Mouse (Mus musculus) limb, embryonic 10.5 days (tissue): ENCODE results near the gene Cd19. TPM values are rescaled to one million over a fixed set of nuclear protein-coding genes. Genes with fewer than 3 reads are reported as not detected.

Source experiments
- DNase-seq: peaks from one replicate; pipeline ENCODE4 v3.0.0-alpha.2; 2017; ENCODE audit warnings: low spot score
- H3K27ac ChIP-seq: fragments of 300-500 bp; sonication (generic); 2 replicates; pipeline ENCODE4 v1.5.1; 2016; ENCODE audit warnings: mild to moderate bottlenecking
- H3K27me3 ChIP-seq: fragments of 300-500 bp; sonication (generic); 2 replicates; pipeline ENCODE4 v1.6.1; 2016; ENCODE audit warnings: low read depth, mild to moderate bottlenecking; ENCODE audit not compliant: poor library complexity, severe bottlenecking
- H3K36me3 ChIP-seq: fragments of 300-500 bp; sonication (generic); 2 replicates; pipeline ENCODE4 v1.6.1; 2016; ENCODE audit warnings: mild to moderate bottlenecking, moderate library complexity
- H3K4me1 ChIP-seq: fragments of 300-500 bp; sonication (generic); 2 replicates; pipeline ENCODE4 v1.6.1; 2016
- H3K4me3 ChIP-seq: fragments of 300-500 bp; sonication (generic); 2 replicates; pipeline ENCODE4 v1.5.1; 2016; ENCODE audit warnings: mild to moderate bottlenecking, moderate library complexity
- H3K9me3 ChIP-seq: fragments of 300-500 bp; sonication (generic); replicated peaks from 2 replicates; pipeline ENCODE4 v1.6.1; 2016; ENCODE audit warnings: mild to moderate bottlenecking
- WGBS: fragments of 180-500 bp; shearing (Covaris S2); methylation state at CpG from one replicate; pipeline ENCODE4 v1.1.7; 2016; 5-methylcytosine and 5-hydroxymethylcytosine counted together
- polyA plus RNA-seq: library from polyadenylated mRNA; unstranded; fragments of >200 nt; fragmentation: Nextera tagmentation; extraction: Ambion mirVana; gene quantifications from 2 replicates; pipeline ENCODE4 v1.2.1, GENCODE M21; 2016

Cd19 gene
- polyA plus RNA-seq, 1 experiment from 2014 or later: not detected

GRCm38 (mm10) chr7:126450641-126451040 is 36.0 kb upstream of the Cd19 start:
- Histone ChIP-seq H3K27ac (no peak overlapping the region), H3K4me3 (no peak overlapping the region), H3K4me1 (no peaks in the 10 kb centered on the region), H3K36me3 (peaks cover 35% of the 10 kb centered on the region), H3K9me3 (no peaks in the 10 kb centered on the region), H3K27me3 (no peaks in the 10 kb centered on the region)
- no peak for DNase-seq
- WGBS: 92% methylated on average over 6 of the region's 6 CpGs

- Histone ChIP-seq H3K36me3 (peaks cover 42% of the 10 kb centered on the region), H3K4me3 (no peak overlapping the region), H3K27me3 (no peaks in the 10 kb centered on the region), H3K27ac (no peak overlapping the region), H3K4me1 (no peaks in the 10 kb centered on the region), H3K9me3 (no peaks in the 10 kb centered on the region)
- no peak for DNase-seq
- 95% methylated on average over 18 of the region's 18 CpGs for WGBS
Measured at GRCm38 (mm10) chr7:126449991-126450390, 35.3 kb upstream of the Cd19 start.

GRCm38 (mm10) chr7:126448481-126448880 is 33.8 kb upstream of the Cd19 start:
- peaks cover 55% of the 10 kb centered on the region for H3K36me3 ChIP-seq
- H3K9me3 ChIP-seq: no peaks in the 10 kb centered on the region
- 94% methylated on average over 19 of the region's 19 CpGs for WGBS
- no peak overlapping the region for H3K4me3 ChIP-seq
- H3K27ac ChIP-seq: no peak overlapping the region
- no peak for DNase-seq
- H3K27me3 ChIP-seq: no peaks in the 10 kb centered on the region
- H3K4me1 ChIP-seq: no peaks in the 10 kb centered on the region

GRCm38 (mm10) chr7:126446217-126446616 is 31.5 kb upstream of the Cd19 start:
- no peak overlapping the region; the same call in 1 of the 2 replicates for H3K27ac ChIP-seq
- WGBS: 91% methylated on average over 21 of the region's 21 CpGs
- H3K36me3 ChIP-seq: peaks cover 69% of the 10 kb centered on the region
- H3K27me3 ChIP-seq: no peaks in the 10 kb centered on the region
- no peaks in the 10 kb centered on the region for H3K9me3 ChIP-seq
- no peaks in the 10 kb centered on the region for H3K4me1 ChIP-seq
- no peak overlapping the region for H3K4me3 ChIP-seq
- no peak for DNase-seq

GRCm38 (mm10) chr7:126445104-126445815 is 30.6 kb upstream of the Cd19 start:
- 95% methylated on average over 15 of the region's 15 CpGs for WGBS
- peaks cover 76% of the 10 kb centered on the region for H3K36me3 ChIP-seq

GRCm38 (mm10) chr7:126444536-126444935 is 29.8 kb upstream of the Cd19 start:
- H3K4me1 ChIP-seq: no peaks in the 10 kb centered on the region
- no peaks in the 10 kb centered on the region for H3K27me3 ChIP-seq
- H3K27ac ChIP-seq: no peak overlapping the region
- no peaks in the 10 kb centered on the region for H3K9me3 ChIP-seq
- H3K36me3 ChIP-seq: peaks cover 79% of the 10 kb centered on the region
- WGBS: 96% methylated on average over 9 of the region's 9 CpGs
- DNase-seq: no peak
- no peak overlapping the region for H3K4me3 ChIP-seq

More at GRCm38 (mm10) chr7:126445104-126445815, 30.6 kb upstream of the Cd19 start:
- Histone ChIP-seq H3K4me1 (no peaks in the 10 kb centered on the region), H3K9me3 (no peaks in the 10 kb centered on the region), H3K27ac (no peak overlapping the region), H3K27me3 (no peaks in the 10 kb centered on the region), H3K4me3 (no peak overlapping the region)
- DNase-seq: no peak

- no peak overlapping the region for H3K4me3 ChIP-seq
- no peaks in the 10 kb centered on the region for H3K9me3 ChIP-seq
- H3K27me3 ChIP-seq: no peaks in the 10 kb centered on the region
- no peaks in the 10 kb centered on the region for H3K4me1 ChIP-seq
- DNase-seq: no peak
- H3K27ac ChIP-seq: no peak overlapping the region
- H3K36me3 ChIP-seq: peaks cover 77% of the 10 kb centered on the region
- 95% methylated on average over 10 of the region's 10 CpGs for WGBS
Measured at GRCm38 (mm10) chr7:126443997-126444396, 29.3 kb upstream of the Cd19 start.

GRCm38 (mm10) chr7:126440134-126440533 is 25.4 kb upstream of the Cd19 start:
- H3K9me3 ChIP-seq: no peaks in the 10 kb centered on the region
- no peak overlapping the region for H3K4me3 ChIP-seq
- H3K36me3 ChIP-seq: peaks cover 50% of the 10 kb centered on the region
- 86% methylated on average over 9 of the region's 9 CpGs for WGBS
- H3K27ac ChIP-seq: no peak overlapping the region
- no peak for DNase-seq
- no peaks in the 10 kb centered on the region for H3K4me1 ChIP-seq
- H3K27me3 ChIP-seq: no peaks in the 10 kb centered on the region

GRCm38 (mm10) chr7:126436851-126437250 is 22.2 kb upstream of the Cd19 start:
- DNase-seq: peak; percentile 82
- Histone ChIP-seq H3K9me3 (no peaks in the 10 kb centered on the region), H3K4me1 (no peaks in the 10 kb centered on the region), H3K36me3 (peaks cover 49% of the 10 kb centered on the region), H3K27ac (no peak overlapping the region), H3K4me3 (no peak overlapping the region), H3K27me3 (no peaks in the 10 kb centered on the region)
- 24% methylated on average over 8 of the region's 8 CpGs for WGBS

- Histone ChIP-seq H3K4me1 (no peaks in the 10 kb centered on the region), H3K27ac (no peak overlapping the region), H3K27me3 (no peaks in the 10 kb centered on the region), H3K4me3 (no peak overlapping the region), H3K36me3 (peaks cover 46% of the 10 kb centered on the region), H3K9me3 (no peaks in the 10 kb centered on the region)
- WGBS: 84% methylated on average over 3 of the region's 3 CpGs
- DNase-seq: no peak
Measured at GRCm38 (mm10) chr7:126435801-126436200, 21.1 kb upstream of the Cd19 start.

GRCm38 (mm10) chr7:126434726-126435125 is 20.0 kb upstream of the Cd19 start:
- H3K36me3 ChIP-seq: peaks cover 37% of the 10 kb centered on the region
- no peaks in the 10 kb centered on the region for H3K27me3 ChIP-seq
- H3K27ac ChIP-seq: no peak overlapping the region
- no peak overlapping the region for H3K4me3 ChIP-seq
- WGBS: 89% methylated on average over 7 of the region's 7 CpGs
- no peak for DNase-seq
- no peaks in the 10 kb centered on the region for H3K9me3 ChIP-seq
- H3K4me1 ChIP-seq: peaks cover 5% of the 10 kb centered on the region

GRCm38 (mm10) chr7:126430167-126430566 is 15.5 kb upstream of the Cd19 start:
- DNase-seq: no peak
- H3K27me3 ChIP-seq: no peaks in the 10 kb centered on the region
- H3K27ac ChIP-seq: no peak overlapping the region
- peaks cover 24% of the 10 kb centered on the region for H3K4me1 ChIP-seq
- no peaks in the 10 kb centered on the region for H3K9me3 ChIP-seq
- H3K36me3 ChIP-seq: peaks cover 27% of the 10 kb centered on the region
- H3K4me3 ChIP-seq: no peak overlapping the region

GRCm38 (mm10) chr7:126429503-126429898 is 14.8 kb upstream of the Cd19 start:
- H3K36me3 ChIP-seq: peaks cover 23% of the 10 kb centered on the region
- peak overlapping the region; percentile 97 for H3K27ac ChIP-seq
- no peaks in the 10 kb centered on the region for H3K27me3 ChIP-seq
- WGBS: 38% methylated on average over 15 of the region's 15 CpGs
- H3K9me3 ChIP-seq: no peaks in the 10 kb centered on the region
- peaks cover 24% of the 10 kb centered on the region for H3K4me1 ChIP-seq
- H3K4me3 ChIP-seq: peak overlapping the region; percentile 82
- DNase-seq: no peak
